Mouse (Mus musculus) thymus, postnatal 14 days (tissue): ENCODE results near the gene Chst1.

ENCODE experiments used
- DNase-seq: peaks from one replicate; pipeline ENCODE4 v3.0.0; 2021

Chst1 gene

DNA sequence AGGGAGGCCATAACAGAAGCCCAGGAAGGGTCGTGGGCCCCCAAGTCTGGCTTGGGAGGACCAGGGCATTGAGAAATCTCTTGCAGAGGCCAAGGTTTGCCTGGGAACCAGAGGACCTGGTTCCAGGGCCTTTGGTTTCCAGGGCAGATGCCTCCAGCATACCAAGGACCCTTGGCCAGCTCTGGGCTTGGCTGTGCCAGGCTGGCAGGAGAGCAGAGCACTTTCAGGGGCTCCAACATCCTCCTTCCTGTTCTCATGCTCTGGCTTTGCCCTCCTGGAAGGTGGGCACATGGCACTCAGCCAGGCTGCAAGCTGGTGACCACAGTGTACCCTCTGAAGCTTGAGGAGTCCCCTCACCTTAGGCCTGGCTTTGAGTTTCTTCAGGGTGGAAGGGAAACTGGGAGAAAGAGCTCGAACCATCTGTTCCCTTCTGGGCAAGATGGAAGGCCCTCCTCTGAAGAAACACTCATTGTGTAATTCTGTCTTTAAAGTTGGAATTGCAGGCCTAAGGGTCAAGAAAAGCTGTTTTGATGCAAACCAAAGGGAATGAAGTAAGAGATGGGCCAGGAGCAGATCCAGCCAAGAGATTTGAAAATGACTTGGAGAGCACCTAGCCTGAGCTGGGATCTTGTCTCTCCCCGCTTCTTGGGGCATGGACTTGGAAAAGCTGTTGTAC lies 10.3 kb downstream of the Chst1 start:
- no peak for DNase-seq

DNA sequence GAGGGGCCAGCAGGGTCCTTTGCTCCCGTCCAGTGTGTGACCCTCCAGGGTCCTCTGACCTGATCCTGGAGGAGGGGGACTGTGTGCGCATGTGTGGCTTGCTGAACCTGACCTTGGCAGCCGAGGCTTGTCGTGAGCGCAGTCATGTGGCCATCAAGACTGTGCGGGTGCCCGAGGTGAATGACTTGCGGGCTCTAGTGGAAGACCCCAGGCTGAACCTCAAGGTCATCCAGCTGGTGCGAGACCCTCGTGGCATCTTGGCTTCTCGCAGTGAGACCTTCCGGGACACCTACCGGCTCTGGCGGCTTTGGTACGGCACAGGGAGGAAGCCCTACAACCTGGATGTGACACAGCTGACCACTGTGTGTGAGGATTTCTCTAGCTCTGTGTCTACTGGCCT lies 14.1 kb downstream of the Chst1 start:
- no peak for DNase-seq

DNA sequence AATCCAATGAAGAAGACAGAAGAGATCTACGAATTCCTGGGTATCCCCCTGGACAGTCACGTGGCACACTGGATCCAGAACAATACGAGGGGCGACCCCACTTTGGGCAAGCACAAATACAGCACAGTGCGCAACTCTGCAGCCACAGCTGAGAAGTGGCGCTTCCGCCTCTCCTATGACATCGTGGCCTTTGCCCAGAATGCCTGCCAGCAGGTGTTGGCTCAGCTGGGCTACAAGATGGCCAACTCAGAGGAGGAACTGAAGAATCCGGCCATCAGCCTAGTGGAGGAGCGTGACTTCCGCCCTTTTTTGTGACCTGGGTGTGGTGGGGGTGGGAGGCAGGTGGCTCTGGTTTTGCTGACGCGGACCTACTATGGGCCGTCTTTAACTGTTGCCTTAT lies 14.6 kb downstream of the Chst1 start:
- no peak for DNase-seq

DNA sequence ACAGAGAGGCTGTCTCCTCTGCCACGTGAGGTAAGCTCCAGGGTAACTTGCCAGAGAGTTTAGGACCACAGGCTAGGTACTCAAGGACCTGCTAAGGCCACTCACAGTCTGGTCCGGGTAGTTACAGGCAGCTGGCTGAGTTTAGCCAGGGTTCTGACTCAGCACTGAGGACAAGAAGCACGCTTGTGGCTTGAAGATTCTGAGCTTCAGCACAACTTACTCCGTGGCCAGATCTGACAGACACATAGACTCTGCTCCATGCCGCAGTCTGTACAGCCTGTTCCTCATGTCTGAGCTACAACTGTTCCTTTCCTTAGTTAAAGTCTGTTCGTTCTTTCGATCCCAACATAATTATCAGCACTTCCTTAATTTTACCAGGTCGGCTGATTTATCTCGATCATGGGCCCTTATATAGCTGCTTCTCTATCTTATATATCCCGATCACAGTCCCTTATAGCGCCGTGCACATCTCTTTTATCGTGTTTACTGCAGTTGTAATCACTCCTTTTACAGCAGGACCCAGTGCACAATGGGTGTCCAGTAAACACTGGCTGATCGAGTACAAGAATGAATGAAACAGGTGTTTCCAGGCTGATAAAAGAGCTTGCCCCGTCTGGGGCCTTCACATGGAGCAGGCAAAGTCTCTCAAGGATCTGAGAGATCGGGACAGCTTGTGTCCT lies 17.7 kb downstream of the Chst1 start:
- DNase-seq, result no peak

DNA sequence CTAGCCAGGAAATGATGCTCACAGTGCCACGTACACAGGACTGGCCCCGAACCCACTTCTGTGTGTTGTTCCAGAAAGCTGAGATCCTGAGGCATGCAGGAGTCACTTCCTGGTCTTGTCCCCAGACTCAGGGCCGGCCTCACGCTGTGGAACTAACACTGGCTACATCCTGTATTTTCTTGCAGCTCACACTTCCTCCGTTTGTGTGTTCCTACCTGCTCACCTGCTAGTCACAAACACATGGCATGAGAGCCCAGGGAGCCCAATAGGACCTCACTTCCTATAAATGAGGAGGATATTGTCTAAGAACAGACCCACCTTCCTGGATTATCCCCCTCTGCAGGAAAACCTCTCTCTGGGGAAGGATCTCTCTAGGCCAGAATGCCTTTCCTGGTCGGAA lies 18.5 kb downstream of the Chst1 start:
- DNase-seq, result no peak

DNA sequence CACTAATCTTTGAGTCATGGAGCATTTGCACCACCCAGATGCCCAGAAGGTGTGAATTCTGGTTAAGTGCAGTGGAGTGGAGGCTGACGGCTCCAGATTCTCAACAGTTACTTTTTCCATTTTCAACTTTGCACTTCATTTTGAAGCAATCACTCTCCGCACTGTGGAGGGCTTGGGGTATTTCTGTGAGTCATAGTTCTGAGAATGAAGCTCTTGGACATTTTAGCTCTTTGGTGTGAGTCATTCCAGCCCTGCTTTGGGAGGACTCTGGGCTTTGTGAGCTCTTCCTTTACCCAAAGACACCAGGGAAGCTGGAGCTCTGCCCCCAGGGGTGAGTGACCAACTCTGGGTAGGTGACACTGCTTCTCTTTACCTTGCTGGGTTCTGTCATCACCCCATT lies 28.1 kb downstream of the Chst1 start:
- no peak for DNase-seq

DNA sequence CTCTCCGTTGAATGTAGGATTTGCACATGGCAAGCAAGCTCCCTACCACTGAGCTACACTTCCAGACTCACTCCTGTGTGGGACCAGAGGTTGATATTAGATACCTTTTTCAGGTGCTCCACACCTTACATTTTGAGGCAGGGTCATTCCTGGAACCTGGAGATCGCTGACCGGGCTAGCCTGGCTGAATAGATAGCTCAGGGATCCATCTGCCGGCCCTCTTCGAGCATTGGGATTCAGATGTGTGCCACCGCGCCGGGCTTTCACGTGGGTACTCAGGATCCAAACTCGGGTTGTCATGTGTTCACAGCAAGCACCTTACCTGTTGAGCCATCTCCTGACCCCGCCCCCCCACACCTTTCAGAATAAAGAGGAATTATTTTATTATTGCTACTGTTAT lies 31.3 kb downstream of the Chst1 start:
- DNase-seq, result no peak

DNA sequence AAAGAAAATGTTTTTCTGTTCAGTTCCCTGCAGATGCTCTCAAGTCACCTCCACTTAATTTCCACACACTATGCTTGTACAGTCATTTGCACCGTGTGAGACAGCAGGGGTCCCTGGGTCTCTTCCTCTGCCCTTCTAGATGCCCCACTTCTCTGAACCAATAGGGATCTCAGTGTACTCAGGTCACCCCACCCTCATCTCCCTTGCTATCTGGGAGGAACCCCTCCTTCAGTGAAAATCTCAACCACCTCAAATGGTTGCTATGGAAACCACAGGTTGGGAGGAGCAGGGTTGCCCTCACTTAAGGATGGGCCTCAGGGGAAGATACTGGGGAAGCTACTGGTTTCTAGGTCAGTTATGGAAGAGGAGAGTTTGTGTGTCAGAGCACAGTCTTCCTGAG lies 32.5 kb downstream of the Chst1 start:
- no peak for DNase-seq

DNA sequence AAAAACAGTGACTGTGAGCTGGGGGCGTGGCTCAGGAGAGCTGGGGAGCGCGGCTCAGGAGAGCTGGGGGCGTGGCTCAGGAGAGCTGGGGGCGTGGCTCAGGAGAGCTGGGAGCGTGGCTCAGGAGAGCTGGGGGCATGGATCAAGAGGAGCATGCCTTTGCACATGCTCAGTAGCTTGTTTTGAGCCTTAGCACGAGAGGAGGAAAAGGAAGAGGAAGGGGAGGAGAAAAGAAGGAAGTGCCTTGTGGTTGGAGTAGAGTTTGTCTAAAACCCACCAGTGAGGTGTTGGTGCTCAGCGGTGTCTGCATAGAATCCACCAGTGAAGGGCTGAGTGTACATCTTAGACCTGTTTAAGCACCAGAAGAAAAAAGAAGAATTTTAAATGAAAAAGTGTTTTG lies 41.0 kb downstream of the Chst1 start:
- peak; percentile 18 for DNase-seq

DNA sequence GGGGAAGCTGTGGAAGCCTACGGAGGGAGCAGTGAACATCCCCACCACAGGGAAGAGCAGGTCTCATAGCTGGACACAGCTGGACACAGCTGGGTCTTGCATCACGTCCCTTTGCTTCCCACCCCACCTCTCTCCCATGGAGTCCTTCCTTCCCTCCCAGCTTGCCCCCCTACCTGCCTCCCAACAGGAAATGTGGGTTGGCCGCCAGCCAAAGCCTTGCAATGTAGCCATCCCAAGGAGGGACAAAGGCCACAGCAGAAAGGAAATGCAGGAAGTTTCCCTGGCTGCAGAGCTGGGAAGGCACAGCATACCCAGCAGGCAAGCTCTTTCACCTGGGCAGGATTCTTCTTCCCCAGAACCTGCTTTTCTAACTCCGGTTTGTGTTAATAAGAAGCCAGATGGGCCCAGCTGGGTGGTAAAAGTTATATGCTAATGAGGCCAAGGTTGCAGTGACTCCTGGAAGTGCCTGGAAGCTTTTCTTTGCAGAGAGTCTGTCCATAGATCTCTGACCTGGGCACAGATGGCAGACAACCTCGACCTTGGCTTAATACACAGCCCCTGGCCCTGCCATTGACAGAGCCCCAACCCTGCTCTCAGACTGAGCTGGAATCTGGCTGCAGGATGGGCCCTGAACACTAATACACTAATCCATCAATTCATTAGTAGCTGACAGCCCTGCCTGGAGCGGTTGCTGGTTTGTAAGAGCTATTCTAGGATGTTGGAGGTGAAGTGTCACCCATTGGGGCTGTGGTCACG lies 46.0 kb downstream of the Chst1 start:
- no peak for DNase-seq

DNA sequence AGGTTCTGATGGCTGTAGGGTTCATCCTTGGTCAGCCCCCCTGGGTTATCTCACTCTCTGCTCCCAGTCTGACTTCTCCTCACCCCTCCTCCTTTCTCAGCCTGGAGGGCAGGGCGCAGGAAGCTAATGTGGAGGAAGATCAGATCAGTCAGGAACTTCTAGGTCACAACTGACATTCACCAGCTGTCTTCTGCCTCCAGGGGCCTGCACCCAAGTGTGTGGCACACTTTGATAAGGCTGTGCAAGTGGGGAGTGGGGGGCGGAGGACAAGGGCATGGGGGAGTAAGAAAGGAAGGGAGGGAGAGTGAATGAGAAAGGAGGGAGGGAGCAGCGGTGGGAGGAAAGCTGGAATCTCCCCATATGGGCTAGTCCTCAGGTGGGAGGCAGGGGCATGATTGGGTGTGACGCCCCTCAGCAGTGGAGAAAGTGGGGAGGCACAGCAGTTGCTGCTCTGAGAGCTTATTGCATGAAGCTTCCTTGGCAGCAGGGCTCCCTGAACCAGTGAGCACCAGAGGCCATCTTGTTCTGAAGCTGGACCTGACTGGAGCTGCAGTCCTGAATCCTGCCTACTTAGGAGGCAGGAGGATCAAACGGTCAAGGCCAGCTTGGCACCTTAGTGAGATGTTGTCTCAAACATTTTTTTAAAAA lies 49.8 kb downstream of the Chst1 start:
- DNase-seq, result peak; percentile 45

DNA sequence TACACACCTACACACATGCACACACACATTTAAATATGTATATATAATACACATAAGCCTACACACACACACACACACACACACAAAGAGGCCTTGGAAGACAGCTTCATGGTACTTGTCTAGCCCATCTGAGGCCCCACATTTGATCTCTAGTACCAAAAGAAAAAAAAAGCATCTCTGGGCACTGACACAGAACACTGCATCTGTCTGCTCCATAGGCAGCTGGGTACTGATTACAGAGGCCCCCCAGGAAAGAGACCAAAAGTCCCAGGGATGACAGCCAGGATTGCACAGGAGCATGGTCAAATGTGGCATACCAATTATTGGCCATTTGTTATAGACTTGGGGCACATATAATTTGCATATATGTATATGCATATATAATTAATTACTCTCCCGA lies 50.9 kb downstream of the Chst1 start:
- no peak for DNase-seq

DNA sequence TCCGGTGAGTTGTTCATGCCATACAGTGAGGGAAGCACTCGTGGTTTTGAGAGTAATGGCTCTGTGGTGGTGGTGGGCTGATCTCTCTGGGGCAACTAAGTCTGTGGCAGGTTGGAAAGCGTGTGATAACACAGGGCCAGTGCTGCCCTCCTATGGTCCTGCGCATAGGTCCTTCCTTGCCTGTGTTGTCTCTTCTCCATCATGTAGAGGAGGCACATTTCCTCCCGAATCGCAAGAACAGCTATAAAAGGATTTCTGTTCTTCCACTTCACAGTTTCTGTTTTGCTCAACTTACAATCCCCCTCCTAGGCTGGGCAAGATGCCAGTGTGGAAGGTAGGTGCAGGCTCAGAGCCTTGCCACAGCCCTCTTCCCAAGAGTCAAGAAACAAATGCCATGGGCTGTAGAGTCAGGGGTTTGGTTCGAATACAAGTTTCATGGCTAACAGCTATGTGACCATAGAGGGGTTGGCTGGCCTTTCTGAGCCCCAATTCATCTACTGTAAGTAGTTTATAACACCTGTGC lies 51.8 kb downstream of the Chst1 start:
- no peak for DNase-seq

DNA sequence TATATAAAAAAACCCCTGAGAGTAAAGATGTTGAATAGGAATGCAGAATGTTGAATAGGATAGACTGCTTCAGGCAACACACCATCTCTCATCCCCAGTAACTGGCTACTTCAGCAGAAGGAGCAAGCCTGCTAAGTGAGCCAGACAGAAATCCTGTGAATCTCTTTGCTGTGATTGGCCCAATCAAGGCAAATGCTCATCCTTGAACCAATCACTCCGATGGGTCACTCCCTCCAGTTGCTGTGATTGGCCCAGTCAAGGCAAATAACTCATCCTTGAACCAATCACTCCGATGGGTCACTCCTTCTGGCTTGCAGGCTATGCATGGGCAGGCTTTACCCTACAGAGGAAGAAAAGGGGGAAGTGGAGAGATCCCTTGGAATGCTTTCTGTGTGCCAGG lies 57.7 kb downstream of the Chst1 start:
- no peak for DNase-seq

DNA sequence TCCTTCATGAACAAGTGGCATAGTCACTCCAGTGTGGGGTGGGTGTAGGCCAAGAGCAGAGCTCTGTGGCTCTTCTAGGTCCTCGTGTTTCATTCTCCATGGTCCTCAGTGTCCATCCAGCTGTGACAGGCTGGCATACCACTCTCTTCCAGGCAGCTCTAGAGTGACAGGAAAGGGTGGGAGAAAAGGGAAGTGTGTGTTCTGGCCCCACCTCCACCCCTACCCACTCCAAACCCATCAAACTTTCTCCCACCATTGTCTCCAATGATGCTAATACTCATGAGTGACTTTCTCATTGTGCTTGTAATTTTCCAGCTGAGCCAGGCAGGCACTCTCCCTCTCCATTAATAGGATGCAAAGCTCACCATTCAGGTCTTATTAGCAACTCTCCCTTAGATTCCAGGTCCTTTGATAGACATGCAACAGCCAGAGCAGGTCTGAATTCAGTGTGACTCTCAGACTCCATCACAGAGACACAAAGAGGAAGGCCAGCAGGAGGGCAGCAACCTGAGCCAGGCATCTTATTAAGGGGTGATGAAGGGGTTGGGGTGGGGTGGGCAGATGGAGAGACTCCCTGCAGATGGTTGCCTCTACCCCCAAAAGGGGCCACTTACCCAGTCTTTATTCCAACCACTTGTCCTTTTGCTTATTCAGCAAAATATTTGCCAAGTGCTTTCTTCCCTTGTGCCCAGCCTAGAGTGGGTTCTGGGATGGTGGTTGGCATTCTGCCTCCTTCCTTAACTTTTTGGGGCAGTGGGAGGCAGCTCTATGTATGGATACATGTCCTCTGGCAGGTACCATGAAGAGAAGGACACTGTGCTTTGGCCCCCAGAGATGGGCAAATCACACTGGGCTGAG lies 59.0 kb downstream of the Chst1 start:
- DNase-seq, result no peak

DNA sequence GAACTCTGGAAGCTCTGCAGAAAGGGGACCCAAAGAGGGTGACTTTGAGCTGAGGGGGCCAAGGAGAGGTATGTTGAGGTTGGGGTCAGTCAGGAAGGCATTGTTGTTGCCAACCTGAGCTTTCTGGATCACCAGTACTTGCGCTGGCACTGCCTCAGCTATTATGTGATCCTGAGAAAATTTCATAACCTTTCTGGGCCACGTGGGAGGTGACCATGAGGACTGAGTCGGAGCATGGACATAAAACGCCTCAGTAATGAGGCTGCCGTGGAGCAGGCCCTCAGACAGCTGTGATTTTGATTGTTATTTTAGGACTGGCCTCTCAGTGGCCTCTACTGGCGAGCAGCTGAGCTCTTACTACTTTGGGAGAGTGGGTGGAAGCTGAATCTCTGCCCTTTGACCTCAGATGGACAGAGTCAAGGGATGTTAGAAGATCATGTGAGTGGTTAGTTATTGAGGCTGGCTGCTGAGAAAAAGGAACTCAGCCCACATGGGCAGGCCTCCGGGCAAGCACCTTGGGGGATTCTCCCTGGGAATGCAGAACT lies 60.1 kb downstream of the Chst1 start:
- DNase-seq, result no peak

DNA sequence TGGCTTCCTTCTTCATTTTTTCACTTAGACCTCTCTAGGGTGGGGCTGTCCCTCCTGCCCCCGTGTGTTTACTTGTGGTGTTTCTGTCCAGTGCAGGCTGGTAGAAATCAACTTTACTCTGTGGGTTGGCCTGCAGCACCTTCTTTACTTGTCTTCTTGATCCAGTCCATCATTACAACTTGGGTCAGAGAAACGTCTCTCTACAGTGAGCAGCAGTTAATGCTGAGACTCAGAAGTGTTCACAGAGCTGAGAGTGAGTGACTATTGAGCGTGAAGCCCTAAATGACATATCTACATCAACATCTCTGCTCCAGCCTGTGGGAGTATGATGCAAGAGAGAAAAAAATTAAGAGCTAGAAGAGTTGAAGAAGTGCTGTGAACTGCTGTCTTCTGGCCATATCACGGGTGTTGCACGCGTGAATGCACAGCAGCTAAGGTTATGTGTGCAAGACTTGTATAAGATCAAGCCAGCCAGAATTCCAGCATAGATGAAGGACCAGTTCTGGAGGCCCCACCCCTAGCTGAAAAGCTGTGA lies 63.1 kb downstream of the Chst1 start:
- DNase-seq, result no peak
